Mouse (Mus musculus) left cerebral cortex, adult 2 months (tissue): ENCODE data around the gene Slc28a1. TPM values are rescaled to one million over a fixed set of nuclear protein-coding genes. Genes with fewer than 3 reads are reported as not detected.

Source experiments
- DNase-seq, 2 experiments: peaks; one replicate each; pipeline ENCODE4 v3.0.0; 2021 to 2022; ENCODE audit warnings: low spot score in 2 of 2, mixed read lengths in 1 of 2; ENCODE audit errors: extremely low spot score in 1 of 2
- H3K27ac ChIP-seq: fragments of 200-600 bp; 2 replicates; pipeline ENCODE4 v1.8.1; 2022
- H3K4me3 ChIP-seq: fragments of 200-600 bp; 2 replicates; pipeline ENCODE4 v1.8.1; 2022
- CTCF ChIP-seq: fragments of 200-600 bp; IDR thresholded peaks from 2 replicates; pipeline ENCODE4 v1.8.1; 2022; ENCODE audit warnings: antibody characterized with exemption, mild to moderate bottlenecking, moderate library complexity
- intact Hi-C: fragments of 180-260 bp; cut with DNase I; formaldehyde crosslinking; loops from one replicate; pipeline ENCODE4 v1.15.1; 2025
- long read RNA-seq, 2 experiments: library from polyadenylated mRNA; stranded (forward); transcript quantifications; one replicate each; pipeline ENCODE4 v2.0.0; 2021; ENCODE audit warnings: borderline mapping rate in 2 of 2
- total RNA-seq, 2 experiments: library from RNA; stranded (reverse); gene quantifications; 2 replicates each; pipeline ENCODE4 v1.2.3; 2021

The Slc28a1 gene
- total RNA-seq = under 1 TPM; 0.11 to 0.23 TPM
- long read RNA-seq, experiment 1 = 0 reads
- long read RNA-seq, experiment 2, partial matches to known transcripts = 0 of 1 reads
- long read RNA-seq, experiment 2, other reads (novel, unspliced or antisense) = 1 of 1 reads

- no peak within 1 kb of the TSS for H3K27ac ChIP-seq
- no peak for DNase-seq
- intact Hi-C loops = no loop called here
- no peak within 1 kb of the TSS for H3K4me3 ChIP-seq
- no peak for TF ChIP-seq CTCF
These were observed at the start of gene Slc28a1 for GRCm38 (mm10) chr7:81114555-81114954. Gene Slc28a1, plus strand, starts transcription at chr7:81114799.

- Histone ChIP-seq H3K27ac (no peak overlapping the region), H3K4me3 (no peak overlapping the region)
- DNase-seq = no peak
- no peak for TF ChIP-seq CTCF
- intact Hi-C loops = no loop called here
These were observed 47.9 kb upstream of the Slc28a1 start for GRCm38 (mm10) chr7:81066714-81067113.

GRCm38 (mm10) chr7:81072463-81072862 is 42.1 kb upstream of the Slc28a1 start:
- DNase-seq = peak; percentile 24 to 46
- no peak overlapping the region for H3K27ac ChIP-seq
- no peak for TF ChIP-seq CTCF
- intact Hi-C loops = no loop called here
- H3K4me3 ChIP-seq = no peak overlapping the region

- intact Hi-C loops = no loop called here
- TF ChIP-seq CTCF = peak; percentile 25
- no peak overlapping the region for H3K27ac ChIP-seq
- no peak for DNase-seq
- no peak overlapping the region for H3K4me3 ChIP-seq
These were observed 41.3 kb upstream of the Slc28a1 start for GRCm38 (mm10) chr7:81073273-81073672.

- DNase-seq = no peak
- H3K27ac ChIP-seq = no peak overlapping the region
- H3K4me3 ChIP-seq = no peak overlapping the region
- intact Hi-C loops = no loop called here
- TF ChIP-seq CTCF = no peak
These were observed 40.1 kb upstream of the Slc28a1 start for GRCm38 (mm10) chr7:81074546-81074945.

GRCm38 (mm10) chr7:81075299-81075698 is 39.3 kb upstream of the Slc28a1 start:
- intact Hi-C loops = no loop called here
- TF ChIP-seq CTCF = no peak
- no peak for DNase-seq
- no peak overlapping the region for H3K4me3 ChIP-seq
- H3K27ac ChIP-seq = no peak overlapping the region

- DNase-seq = no peak
- no peak overlapping the region for H3K27ac ChIP-seq
- TF ChIP-seq CTCF = no peak
- intact Hi-C loops = no loop called here
- H3K4me3 ChIP-seq = no peak overlapping the region
These were observed 38.9 kb upstream of the Slc28a1 start for GRCm38 (mm10) chr7:81075732-81076131.

- H3K27ac ChIP-seq = no peak overlapping the region
- intact Hi-C loops = no loop called here
- H3K4me3 ChIP-seq = no peak overlapping the region
- no peak for TF ChIP-seq CTCF
- DNase-seq = no peak
These were observed 37.6 kb upstream of the Slc28a1 start for GRCm38 (mm10) chr7:81077009-81077408.

- intact Hi-C loops = no loop called here
- no peak for TF ChIP-seq CTCF
These were observed 35.9 kb upstream of the Slc28a1 start for GRCm38 (mm10) chr7:81078740-81079139.

GRCm38 (mm10) chr7:81093420-81093965 is 21.1 kb upstream of the Slc28a1 start:
- intact Hi-C loops = no loop called here
- TF ChIP-seq CTCF = no peak
- DNase-seq = no peak
- Histone ChIP-seq H3K27ac (no peak overlapping the region), H3K4me3 (no peak overlapping the region)

More at GRCm38 (mm10) chr7:81078740-81079139, 35.9 kb upstream of the Slc28a1 start:
- DNase-seq = no peak
- H3K27ac ChIP-seq = no peak overlapping the region
- H3K4me3 ChIP-seq = no peak overlapping the region

GRCm38 (mm10) chr7:81094104-81094757 is 20.4 kb upstream of the Slc28a1 start:
- H3K4me3 ChIP-seq = no peak overlapping the region
- DNase-seq = no peak
- TF ChIP-seq CTCF = no peak
- no peak overlapping the region for H3K27ac ChIP-seq
- intact Hi-C loops = no loop called here

- DNase-seq = no peak
- no peak for TF ChIP-seq CTCF
- Histone ChIP-seq H3K27ac (no peak overlapping the region), H3K4me3 (no peak overlapping the region)
- intact Hi-C loops = no loop called here
These were observed 14.3 kb upstream of the Slc28a1 start for GRCm38 (mm10) chr7:81100341-81100740.

- intact Hi-C loops = no loop called here
- Histone ChIP-seq H3K27ac (no peak overlapping the region), H3K4me3 (no peak overlapping the region)
- DNase-seq = no peak
- TF ChIP-seq CTCF = no peak
These were observed 11.7 kb upstream of the Slc28a1 start for GRCm38 (mm10) chr7:81102854-81103253.
